Mouse (Mus musculus) megakaryocyte, embryonic 14.5 days (primary cell): ENCODE measurements around the gene Lrrc23. TPM values are rescaled to one million over a fixed set of nuclear protein-coding genes. Genes with fewer than 3 reads are reported as not detected.

Experiments used
- H3K27me3 ChIP-seq: replicated peaks from 2 replicates; pipeline ENCODE3; 2012; ENCODE audit warnings: inconsistent platforms
- H3K36me3 ChIP-seq: replicated peaks from 2 replicates; pipeline ENCODE3; 2012; ENCODE audit warnings: low read length, inconsistent platforms, mixed read lengths
- H3K4me1 ChIP-seq: 2 replicates; pipeline ENCODE4 v1.6.1; 2012; ENCODE audit warnings: inconsistent platforms
- H3K4me3 ChIP-seq: replicated peaks from 2 replicates; pipeline ENCODE3; 2012; ENCODE audit warnings: moderate library complexity, mild to moderate bottlenecking, inconsistent platforms
- H3K9me3 ChIP-seq: 2 replicates; pipeline ENCODE4 v1.6.1; 2012; ENCODE audit warnings: inconsistent platforms
- FLI1 ChIP-seq: IDR thresholded peaks from 2 replicates; pipeline ENCODE4 v1.6.1; 2012; ENCODE audit warnings: low read length, inconsistent platforms, mixed read lengths
- GATA1 ChIP-seq: IDR thresholded peaks from 3 replicates; pipeline ENCODE4 v1.6.1; 2012; ENCODE audit warnings: mixed read lengths, low read length, inconsistent platforms, borderline replicate concordance
- polyA plus RNA-seq: library from polyadenylated mRNA; stranded (reverse); fragments of >175 nt; gene quantifications from 2 replicates; pipeline ENCODE4 v1.2.3, GENCODE M21; 2012; ENCODE audit warnings: low replicate concordance; ENCODE audit not compliant: insufficient read depth

The Lrrc23 gene
- polyA plus RNA-seq, 1 experiment, result not detected

DNA sequence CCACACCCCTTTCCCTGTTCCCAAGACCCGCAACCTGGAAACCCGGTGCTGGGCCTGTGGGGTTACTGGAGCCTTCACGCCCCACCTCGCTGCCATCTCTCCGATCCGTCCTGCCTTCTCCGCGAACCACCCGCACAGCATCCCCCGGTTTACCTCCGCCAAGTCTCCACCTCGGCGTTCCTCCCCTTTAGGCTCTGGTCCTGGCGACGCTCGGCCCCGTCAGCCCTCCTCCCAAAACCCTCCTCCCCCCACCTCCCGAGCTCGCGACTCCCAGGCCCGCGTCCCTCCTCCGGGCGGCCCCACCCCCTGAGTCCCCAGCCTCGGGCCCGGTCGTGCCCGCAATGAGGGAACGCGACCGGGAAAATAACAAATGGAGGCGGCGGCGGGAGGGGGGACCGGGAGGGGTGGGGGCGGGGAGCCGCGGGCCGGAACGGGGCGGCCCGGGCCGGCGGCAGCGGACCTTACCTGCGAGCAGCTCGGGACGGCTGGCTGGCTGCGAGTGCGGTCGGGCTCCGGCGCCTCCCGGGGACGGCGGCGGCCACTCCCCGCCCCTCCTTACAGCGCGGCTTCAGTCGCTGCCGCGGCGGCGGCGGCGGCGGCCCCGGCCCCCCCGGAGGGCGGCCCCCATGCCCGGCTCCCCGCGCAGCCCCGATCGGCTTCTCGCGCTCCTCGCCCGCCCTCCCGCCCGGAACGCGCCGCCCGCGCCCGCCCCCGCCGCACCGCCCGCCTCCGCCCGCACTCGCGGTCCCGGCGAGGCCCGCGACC lies 23.5 kb downstream of the Lrrc23 start, which contains the start of the genes Gm45234 and Atn1:
Gene Gm45234 (minus strand): TSS at position 191 of the 765 bp plus-strand sequence.
Gene Atn1 (minus strand): TSS at position 694 of the 765 bp plus-strand sequence.
- Histone ChIP-seq H3K4me3 (peak within 1 kb of the TSS; percentile 97), H3K36me3 (peaks cover 7% of the 10 kb centered on the region), H3K4me1 (peaks cover 55% of the 10 kb centered on the region), H3K27me3 (peaks cover 23% of the 10 kb centered on the region), H3K9me3 (no peaks in the 10 kb centered on the region)
- no peak for TF ChIP-seq FLI1
- TF ChIP-seq GATA1, result no peak

DNA sequence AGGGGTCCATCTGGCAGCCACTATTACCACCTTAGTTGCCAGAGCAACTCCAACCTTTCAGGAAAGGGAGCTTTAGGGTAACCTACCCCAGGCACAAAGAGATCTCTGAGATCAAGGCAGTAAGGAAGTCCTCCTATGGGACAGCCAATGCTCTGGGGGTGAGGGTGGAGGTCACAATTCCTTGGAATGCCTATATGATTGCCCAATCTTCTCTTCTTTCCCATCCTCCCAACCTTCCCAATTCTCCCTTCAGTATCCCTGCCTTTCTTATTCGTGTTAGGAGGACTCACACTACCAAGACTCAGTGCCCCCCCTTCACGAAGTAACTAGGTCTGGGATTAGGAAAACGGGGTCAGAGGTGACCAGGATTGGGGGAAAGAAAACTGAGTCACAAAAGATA lies 24.2 kb downstream of the Lrrc23 start:
- Histone ChIP-seq H3K27me3 (peaks cover 18% of the 10 kb centered on the region), H3K4me1 (peaks cover 55% of the 10 kb centered on the region), H3K9me3 (no peaks in the 10 kb centered on the region), H3K4me3 (peak overlapping the region; percentile 97), H3K36me3 (peaks cover 6% of the 10 kb centered on the region)
- TF ChIP-seq FLI1, result no peak
- TF ChIP-seq GATA1, result no peak

DNA sequence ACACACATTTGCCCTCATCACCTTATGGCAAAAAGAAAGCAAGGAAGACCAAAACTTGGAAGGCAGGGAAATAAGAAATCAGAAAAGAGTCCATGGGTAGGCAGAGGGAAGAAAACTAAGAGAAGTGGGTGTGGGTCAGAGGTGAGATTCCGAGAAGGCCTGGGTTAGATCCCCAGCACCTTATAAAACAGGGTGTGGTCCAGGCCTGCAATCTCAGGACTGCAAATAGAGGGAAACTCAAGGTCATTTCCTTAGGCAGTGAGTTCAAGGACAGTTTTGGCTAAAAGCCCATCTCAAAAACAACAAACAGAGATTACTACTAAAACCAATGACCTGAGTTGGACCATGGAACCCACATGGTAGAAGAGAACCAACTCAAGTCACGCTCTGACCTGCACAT lies 25.7 kb downstream of the Lrrc23 start:
- TF ChIP-seq GATA1 (no peak), FLI1 (no peak)
- H3K4me3 ChIP-seq, result no peak overlapping the region
- peaks cover 15% of the 10 kb centered on the region for H3K36me3 ChIP-seq
- peaks cover 47% of the 10 kb centered on the region for H3K4me1 ChIP-seq
- H3K27me3 ChIP-seq, result peaks cover 16% of the 10 kb centered on the region
- no peaks in the 10 kb centered on the region for H3K9me3 ChIP-seq

DNA sequence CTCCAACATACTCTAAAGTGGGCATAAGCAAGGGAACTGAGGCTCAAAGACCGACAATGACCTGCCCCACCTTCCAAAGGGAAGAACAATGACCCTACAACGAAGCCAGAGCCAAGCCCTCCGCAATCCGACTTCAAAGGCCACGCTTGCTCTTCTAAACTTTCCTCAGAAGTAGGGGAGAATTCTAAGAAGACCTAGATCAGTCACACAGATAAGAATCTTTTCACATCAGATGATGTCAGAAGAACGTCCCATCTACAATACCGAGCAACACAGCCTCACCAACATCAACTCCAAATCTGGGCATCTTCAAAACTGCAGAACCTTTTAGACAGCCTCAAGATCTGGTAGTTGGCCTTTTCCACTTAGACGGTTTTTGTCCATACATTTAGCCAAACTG lies 29.1 kb downstream of the Lrrc23 start:
- Histone ChIP-seq H3K9me3 (no peaks in the 10 kb centered on the region), H3K36me3 (peaks cover 36% of the 10 kb centered on the region), H3K4me1 (peaks cover 36% of the 10 kb centered on the region), H3K4me3 (no peak overlapping the region), H3K27me3 (peaks cover 7% of the 10 kb centered on the region)
- TF ChIP-seq FLI1 (no peak), GATA1 (no peak)

DNA sequence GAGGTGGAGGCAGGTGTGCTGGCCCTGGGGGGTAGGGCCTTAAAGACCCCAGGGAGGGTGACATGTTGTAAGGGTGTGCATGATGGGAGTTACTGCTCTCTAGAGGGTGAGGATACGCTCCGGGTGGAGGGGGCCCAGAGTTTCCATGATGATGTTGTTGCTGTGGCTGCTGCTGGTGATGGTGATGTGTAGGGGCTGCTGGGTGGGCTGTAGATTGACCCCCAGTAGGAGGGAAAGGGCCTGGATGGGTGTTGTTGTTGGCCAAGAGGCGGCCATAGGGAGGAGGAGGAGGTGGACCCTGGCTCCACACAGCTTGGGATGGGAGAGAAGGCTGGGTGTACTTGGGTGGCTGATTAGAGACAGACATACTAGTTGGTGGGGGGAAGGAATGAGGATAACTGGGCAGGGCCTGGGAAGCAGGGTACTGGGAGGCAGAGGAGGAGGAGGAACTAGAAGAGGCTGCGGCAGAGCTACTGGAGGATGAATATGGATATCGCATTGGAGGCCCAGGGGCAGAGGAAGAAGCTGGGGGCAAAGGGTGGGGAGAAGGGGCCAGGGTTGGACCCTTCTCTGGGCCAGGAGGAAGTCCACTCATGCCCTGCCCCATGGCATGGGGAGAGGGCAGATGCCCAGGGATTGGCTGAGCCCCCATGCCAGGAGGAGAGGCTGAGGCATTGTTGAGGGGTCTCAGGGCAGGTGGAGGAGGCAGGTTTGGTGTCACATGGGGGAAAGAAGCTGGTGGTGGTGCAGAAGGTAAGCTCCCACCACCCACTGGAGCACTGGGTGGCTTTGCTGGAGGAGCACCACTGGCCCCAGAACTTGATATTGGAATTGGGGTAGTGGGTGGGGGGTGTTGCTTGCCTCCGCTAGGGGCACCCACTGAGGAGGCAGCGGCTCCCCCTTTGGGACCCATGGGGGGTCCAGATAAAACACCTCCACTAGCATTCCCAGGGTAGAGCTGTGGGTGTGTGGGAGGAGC lies 32.6 kb downstream of the Lrrc23 start:
- Histone ChIP-seq H3K9me3 (no peaks in the 10 kb centered on the region), H3K4me3 (peak overlapping the region; percentile 95), H3K36me3 (peaks cover 53% of the 10 kb centered on the region), H3K27me3 (no peaks in the 10 kb centered on the region), H3K4me1 (peaks cover 45% of the 10 kb centered on the region)
- TF ChIP-seq FLI1, result no peak
- no peak for TF ChIP-seq GATA1

DNA sequence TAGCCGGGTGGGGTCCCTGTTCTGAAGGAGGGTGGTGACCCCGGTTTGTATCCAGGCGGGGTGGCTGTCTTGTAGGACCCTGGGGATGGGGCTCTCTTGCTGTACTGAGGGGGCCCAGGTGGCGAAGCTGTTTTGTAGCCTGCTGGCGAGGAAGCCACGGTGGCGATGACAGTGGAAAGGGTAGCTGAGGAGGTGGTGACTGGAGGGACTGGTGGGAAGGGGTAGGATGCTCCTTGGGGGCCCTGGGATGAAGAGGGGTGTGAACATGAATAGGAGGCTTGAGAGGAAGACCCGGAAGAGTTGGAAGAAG lies 33.3 kb downstream of the Lrrc23 start:
- Histone ChIP-seq H3K27me3 (no peaks in the 10 kb centered on the region), H3K4me1 (peaks cover 50% of the 10 kb centered on the region), H3K36me3 (peaks cover 53% of the 10 kb centered on the region), H3K4me3 (peak overlapping the region; percentile 95), H3K9me3 (no peaks in the 10 kb centered on the region)
- no peak for TF ChIP-seq GATA1
- no peak for TF ChIP-seq FLI1

DNA sequence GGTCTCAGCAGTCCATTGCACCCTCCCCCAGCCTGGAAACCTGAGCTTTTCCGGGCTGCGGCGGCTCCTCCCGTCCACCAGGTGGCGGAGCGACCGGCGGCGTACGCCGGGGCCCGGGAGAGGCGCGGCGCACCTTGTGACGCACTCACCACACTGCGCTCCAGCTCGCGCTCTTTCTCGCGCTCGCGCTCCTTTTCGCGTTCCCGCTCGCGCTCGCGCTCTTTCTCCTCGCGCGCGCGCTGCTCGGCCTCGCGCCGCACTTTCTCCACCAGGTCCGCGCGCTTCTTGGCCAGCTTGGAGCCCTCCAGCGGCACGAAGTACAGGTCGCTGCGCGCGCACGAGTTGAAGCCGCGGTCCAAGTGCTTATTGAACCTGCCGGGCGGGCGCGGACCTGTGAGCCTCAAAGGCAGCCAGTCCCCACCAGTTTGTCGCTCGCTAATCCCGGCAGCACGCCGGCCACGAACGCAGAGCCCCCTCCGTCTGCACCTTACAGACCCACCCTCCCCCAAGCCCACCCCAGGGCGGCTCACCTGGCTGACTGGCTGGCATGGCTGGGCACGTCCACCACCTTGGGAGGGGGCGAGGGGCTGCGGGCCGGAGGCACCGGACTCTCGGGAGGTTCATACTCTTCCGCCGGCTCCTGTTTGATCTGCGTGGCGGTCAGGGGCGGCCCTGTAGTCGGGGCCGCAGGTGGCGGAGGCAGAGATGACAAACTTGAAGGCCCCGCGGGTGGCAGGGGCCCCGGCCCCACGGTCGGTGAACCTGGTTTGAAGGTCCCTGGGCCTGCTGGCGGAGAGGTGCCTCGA lies 33.8 kb downstream of the Lrrc23 start:
- H3K27me3 ChIP-seq, result no peaks in the 10 kb centered on the region
- no peaks in the 10 kb centered on the region for H3K9me3 ChIP-seq
- peaks cover 53% of the 10 kb centered on the region for H3K36me3 ChIP-seq
- peak overlapping the region; percentile 95 for H3K4me3 ChIP-seq
- TF ChIP-seq FLI1 (no peak; the same call in 1 of the 2 replicates), GATA1 (no peak)
- peaks cover 50% of the 10 kb centered on the region for H3K4me1 ChIP-seq

DNA sequence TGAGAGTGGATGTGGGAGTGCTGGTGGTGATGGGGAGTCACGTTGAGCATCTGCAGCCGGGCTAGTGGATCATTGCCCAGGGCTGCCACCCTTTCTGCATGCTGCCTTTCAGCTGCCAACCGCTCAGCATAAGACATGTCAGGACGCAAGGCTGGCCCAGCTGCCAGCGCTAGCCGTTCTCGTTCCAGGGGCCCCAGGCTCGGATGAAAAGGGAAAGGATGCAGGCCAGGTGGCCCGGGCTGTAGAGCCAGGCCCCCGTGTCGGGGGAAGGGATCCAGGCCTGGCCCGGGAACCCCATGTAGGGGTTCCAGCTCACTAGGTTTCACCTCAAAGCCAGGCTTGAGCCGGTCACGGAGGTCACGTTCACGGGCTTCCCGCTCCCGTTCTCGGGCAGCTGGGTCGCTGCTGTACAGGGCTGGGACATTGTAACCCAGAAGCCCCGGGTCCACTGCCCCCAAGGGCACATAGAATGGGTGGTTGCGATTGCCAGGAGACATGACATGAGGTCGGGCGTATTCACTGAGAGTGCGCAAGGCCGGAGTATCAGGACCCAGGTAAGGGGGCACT lies 34.7 kb downstream of the Lrrc23 start:
- Histone ChIP-seq H3K4me1 (peaks cover 58% of the 10 kb centered on the region), H3K36me3 (peaks cover 52% of the 10 kb centered on the region), H3K9me3 (no peaks in the 10 kb centered on the region), H3K4me3 (peak overlapping the region; percentile 95), H3K27me3 (no peaks in the 10 kb centered on the region)
- TF ChIP-seq GATA1, result no peak
- TF ChIP-seq FLI1, result no peak

DNA sequence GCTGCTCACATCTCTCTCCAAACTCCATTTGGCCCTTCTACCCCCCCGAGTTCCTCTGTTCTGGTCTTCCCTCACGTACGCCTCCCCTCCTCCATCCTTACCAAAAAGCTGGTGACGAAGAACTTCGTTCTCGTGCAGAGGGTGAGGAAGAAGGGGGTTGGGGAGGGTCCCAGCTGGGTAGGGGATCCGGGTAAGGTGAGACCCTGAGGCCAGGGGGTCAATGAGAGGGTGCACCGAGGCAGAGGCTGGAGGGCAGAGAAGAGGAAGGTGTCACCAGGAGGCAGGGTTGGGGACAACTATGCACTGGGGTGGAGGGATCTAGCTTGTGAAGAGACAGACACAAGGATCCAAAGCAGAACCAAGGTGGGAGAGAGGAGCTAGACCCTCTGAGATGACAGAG lies 35.9 kb downstream of the Lrrc23 start:
- Histone ChIP-seq H3K9me3 (no peaks in the 10 kb centered on the region), H3K4me1 (peaks cover 70% of the 10 kb centered on the region), H3K27me3 (no peaks in the 10 kb centered on the region), H3K36me3 (peaks cover 50% of the 10 kb centered on the region), H3K4me3 (no peak overlapping the region)
- TF ChIP-seq GATA1, result no peak
- no peak for TF ChIP-seq FLI1
